Mouse (Mus musculus) mouse trophoblast stem cell (cell line): ENCODE measurements around the gene Pde10a.

Experiments used
- in situ Hi-C, 2 experiments: fragments of 300-500 bp; cut with MseI, MboI; formaldehyde crosslinking; loops; 2 replicates in 1 of 2; 3 replicates in 1 of 2; pipeline ENCODE4 v1.15.1; 2025

The Pde10a gene

DNA sequence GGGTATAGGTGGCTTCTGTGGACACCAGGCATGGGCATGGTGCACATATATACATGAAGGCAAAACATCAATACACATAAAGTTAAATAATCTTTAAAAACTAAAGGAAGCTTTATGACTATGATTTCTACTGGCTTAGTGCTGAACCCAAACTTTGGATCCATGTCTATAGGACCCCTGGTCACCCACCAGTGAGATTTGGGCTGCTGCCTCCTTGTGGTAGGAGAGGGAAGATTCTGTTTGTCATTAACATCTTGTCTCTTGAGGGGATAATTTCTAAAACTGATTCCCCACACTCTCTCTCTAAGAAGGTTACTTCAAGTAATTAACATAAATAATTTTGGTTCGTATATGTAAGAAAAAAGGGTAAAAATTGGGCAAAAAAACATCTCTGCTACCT, 220.2 kb downstream of the Pde10a start:
- in situ Hi-C loops, result no loop called here

DNA sequence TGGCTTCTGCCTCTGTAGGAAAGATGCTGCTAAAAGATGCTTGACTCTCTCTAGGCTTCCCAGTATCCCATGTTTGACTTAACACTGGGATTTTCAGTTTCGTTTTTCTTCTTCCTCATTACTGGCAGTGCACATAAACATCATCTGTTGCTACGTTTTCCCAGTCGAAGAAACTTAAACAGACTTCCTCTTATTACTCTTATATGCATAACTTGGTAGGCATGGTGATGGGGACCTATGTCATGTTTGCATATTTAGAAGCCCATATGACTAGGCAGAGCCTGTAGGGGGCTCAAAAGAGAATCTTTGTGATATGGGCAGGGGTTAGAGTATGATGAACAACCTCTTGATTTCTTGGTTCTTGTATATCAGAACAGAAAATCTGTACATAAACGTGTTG, 224.3 kb downstream of the Pde10a start:
- in situ Hi-C loops, result no loop called here

DNA sequence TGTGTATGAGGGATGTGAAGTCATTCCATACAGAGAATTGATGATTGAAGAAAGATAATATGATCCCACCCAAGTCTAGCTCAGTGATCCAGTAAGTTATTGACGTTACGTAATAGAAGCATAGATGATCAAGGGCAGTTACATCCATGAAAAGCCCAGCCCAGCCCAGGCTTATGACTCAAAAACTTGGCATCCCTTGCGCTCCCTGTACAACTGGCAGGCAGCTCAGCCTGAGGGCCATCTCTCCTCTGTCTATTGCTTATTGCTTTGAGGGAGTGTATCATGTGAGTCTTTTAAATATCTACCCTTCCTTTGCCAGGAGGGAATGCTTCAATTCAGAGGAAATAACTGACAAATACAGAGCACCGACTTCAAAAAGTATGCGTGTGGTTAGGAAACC, 232.4 kb downstream of the Pde10a start:
- in situ Hi-C loops, result no loop called here

DNA sequence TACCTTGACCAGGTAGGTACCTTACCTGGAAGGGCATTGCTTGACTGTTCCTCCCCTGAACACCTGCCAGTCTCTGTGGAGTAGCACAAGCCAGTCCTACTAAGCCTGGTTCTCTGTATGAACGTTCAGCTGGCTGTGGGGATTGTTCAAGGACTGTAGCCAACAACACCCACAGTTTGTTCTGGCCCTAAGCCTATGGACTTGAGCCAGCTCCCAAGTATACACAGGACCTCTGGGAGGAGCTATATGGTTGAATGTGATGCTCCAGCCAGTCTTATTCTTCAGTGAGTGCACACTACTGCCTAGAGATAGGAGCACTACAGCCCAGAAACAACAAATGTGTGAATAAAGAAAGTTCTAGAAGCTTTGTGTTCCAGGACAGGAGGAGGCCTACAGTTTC, 238.1 kb downstream of the Pde10a start:
- in situ Hi-C loops, result no loop called here

DNA sequence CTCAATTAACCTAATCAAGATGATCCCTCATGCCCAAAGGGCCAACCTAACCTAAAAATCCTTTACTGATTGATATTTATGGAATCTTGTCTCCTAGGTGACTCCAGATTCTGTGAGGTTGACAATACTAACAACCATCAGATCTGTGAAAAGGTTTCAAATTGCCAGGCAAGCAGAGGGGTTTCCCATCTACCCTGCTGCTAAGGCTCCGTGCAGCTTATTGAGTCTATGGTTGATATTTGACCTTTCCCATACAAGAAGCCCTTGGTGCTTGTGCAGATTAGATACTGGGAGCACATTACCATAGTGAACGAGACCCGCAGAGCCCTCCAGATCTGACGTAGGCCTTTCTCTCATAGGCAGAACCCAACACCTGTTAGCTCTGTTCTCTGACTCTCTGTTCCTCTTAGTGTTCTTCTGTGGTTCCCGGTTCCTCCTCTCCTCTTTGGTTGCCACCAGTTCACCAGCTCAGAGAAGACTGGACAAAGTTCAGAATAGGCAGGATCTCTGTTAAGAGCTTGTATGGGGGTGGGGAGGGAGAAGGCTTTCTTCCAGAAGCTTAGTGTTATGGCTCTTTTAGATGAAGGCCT, 240.9 kb downstream of the Pde10a start:
- in situ Hi-C loops, result no loop called here

DNA sequence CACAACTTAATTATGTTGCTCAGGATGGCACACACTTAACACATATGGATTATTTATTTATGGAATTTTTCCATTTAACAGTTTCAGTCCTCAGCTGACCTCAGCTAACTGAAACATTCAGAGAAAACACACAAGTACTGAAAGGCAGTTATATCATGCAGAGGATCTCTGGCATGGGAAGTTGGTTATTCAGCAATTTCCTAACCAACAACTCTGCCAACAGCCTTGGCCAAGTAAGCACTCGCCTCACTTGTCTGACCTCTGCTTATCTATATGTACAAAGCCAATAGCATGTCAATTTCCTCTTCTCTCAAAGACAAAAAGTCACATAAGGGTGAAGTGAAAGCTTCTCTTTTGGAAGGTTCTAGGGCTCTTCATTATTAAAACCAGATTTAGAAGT, 244.0 kb downstream of the Pde10a start:
- in situ Hi-C loops, result no loop called here

DNA sequence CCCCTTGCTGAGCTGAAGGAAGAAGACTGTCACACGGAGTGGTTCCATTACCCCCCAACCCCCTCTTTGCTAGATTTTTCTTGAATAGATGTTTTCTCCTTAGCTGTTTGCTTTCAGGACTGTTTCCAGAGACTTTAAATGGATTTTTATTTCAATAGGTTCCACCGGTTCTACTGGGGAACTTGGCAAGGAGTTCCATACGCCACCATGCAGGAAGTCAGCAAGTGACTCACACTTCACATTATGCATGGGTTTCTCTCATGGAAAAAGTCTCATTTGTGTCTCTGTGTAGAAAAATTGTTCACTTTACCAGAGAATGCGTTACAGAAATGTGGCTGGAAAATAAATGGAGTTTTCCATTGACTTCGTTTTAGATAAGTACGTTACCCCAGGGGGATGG, 248.2 kb downstream of the Pde10a start:
- in situ Hi-C loops, result no loop called here

DNA sequence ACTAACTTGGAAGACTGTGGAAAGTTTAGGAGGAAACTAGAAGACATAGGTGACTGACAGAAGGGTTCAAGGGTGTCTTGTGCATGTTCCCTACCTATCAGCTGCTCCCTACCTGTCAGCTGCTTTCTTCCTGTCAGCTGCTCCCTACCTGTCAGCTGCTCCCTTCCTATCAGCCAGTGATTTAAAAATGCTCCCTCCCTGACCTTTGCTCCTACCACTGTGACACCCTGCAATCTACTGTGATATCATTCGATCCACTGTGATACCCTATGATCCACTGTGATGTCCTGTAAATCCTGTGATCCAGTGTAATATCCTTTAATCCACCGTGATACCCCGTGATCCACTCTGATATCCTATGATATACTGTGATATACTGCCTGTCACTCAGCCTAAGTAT, 249.1 kb downstream of the Pde10a start:
- in situ Hi-C loops, result no loop called here

DNA sequence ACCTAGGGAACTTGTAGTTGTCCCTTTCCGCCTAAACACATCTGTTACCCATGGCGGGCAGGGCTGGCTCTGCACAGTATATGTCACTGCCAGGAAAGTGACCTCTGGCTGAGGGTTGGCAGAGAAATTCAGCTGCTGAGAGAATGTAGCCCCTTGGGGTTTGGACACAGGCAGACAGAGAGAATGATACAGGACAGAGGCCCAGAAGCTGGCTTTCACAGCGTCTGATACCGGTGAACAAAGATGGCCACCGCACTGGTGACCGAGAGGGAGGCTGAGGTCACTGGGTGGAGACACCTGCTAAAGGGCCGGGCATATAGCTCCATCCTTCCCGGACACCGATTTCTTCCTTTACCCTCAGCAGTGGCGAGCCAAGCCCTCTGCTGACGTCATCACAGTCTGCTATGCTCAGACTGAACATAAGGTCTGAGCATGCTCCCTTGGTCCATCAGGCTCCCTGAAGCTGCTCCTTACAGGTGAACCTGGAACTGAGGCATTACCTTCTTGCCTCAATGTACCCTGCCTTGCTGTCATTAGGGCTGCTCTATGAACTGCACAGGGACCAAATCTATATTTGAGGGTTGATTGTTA, 250.5 kb downstream of the Pde10a start:
- in situ Hi-C loops, result no loop called here

DNA sequence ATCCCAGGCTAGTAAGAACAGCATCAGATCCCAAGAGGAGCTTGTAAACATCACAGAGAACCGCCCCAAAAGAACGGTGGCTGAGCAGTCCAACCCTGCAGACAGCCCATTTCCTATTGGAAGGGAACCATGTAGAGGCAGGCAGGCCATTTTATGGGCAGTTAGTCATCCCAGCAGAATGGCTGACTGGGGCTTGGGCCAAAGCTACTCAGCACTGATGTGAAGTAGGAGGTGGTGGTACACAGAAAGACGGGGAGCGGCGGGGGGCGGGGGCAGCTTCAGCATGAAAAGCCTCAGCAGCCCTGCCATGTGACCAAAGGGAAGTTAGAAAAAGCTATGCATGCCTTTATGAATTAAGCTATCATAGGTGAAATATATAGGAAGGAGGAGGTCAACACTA, 252.5 kb downstream of the Pde10a start:
- in situ Hi-C loops, result no loop called here

DNA sequence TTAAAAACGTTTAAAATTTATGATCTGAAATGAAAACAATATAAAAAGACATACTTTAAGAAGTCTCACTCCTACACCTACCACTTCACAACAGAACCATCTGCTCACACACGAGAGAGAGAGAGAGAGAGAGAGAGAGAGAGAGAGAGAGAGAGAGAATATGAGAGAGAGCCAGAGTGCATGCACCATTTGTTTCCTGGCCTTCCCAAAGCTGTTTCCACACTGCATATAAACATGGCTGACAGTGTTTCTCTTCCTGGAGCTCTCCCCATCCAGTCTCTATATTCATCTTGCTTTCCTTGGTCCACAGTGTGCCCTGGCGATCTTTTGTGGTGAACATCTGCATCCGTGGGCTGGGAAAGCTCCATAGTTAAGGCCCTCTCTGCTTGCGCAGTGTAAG, 253.7 kb downstream of the Pde10a start:
- in situ Hi-C loops, result no loop called here

DNA sequence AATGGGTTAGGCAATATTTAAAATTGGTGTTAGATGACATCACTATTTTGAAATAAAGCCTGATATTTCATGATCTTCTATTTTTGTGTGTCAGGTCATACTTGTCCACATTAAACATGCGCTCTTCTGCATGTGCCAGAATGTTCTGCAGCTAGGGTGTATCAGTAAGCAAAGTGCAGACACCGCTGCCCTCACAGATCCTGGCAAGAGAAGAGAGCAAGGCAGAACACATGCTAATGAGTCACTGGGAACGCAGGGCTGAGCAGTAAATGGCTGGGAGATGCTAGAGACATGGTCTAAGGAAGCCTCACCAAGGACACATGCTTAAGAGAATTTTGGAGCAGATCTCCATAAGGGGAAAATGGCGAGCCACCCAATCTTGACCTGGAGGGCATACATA, 255.3 kb downstream of the Pde10a start:
- in situ Hi-C loops, result no loop called here

DNA sequence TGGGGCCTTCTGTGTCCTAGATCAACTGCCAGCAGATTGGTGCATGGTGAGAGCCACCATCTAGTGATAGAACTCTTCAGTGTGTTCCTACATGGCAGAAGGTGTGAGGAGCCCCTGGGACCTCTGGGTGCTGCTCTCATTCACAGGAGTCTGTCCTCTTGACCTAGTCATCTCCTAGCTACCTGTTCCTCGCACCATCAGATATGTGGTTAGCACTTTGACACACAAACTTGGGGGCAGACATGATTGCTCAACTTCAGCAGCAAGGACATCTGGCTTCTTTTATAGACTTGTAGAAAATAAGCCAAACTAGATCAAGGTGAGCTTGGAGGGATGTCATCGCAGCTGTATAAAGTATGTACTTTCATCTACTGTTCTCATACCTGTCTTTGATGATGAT, 255.9 kb downstream of the Pde10a start:
- in situ Hi-C loops, result no loop called here

DNA sequence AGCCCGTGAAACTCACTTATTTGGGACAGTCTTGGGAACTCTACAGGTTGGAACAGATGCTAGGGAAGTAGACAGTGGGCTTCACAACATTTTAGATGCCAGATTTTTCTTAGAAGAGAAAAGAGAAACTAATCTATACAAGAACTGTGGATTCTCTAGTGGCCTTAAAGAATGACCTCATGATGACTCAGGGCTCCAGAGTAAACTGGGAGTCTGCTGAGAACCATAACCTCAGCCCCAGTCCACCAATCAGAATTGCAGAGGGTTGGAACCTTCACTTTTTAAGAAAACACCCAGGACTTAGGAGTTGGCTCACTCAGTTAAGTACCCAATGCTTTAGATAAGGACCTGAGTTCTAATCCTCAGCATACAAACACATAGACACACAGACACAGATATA, 256.4 kb downstream of the Pde10a start:
- in situ Hi-C loops, result no loop called here

DNA sequence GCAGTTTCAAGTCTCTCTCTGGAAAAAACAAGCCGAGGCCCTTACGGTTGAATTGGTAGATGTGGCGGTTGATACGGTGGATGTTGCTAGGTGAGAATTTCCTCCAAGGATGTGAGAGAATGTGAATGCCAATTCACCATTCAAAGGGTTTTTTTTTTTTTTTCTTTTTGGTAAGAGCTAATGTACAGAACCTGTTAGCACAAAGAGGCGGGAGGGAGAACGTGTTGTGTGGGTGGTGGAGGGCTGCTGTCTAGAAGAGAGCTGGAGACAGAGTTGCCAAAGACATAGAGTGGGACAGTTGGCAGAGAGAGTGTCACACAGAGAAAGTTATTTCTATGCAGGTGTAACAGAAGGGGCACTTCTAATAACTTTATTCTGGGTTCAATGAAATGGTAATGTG, 260.7 kb downstream of the Pde10a start:
- in situ Hi-C loops, result no loop called here

DNA sequence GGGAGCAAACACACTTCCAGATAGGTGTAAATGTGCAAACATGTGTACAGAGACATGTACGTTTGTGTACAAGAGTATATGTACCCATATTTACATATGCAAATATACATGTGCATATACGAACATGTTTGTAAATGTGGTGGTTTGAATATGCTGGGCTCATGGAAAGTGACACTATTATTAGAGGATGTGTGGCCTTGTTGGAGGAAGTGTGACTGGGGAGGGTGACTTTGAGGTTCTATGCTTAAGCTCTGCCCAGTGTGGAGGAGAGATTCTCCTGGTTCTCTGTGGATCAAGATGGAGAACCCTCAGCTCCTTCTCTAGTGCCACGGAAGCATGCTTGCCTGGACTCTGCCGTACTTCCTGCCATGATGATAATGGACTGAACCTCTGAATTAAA, 261.3 kb downstream of the Pde10a start:
- in situ Hi-C loops, result no loop called here

DNA sequence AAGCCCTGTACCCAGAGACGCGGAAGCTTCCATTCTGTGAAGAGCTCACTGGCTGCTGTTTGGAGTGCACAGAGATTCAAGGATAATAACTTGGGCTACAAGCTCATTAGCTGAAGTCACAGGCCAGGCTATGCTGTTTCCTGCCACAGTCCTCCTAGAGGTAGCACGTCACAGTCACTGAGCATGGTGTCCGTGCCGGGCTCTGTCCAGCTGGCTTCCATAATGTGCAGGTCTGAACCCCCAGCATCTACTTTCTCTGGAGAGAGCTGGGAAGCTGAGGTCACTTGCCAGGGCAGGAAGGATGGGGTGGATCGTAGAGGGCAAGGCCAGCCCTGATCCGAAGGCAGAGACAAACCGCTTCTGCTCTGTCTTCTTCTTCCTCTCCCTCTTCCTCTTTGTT, 262.6 kb downstream of the Pde10a start:
- in situ Hi-C loops, result no loop called here

DNA sequence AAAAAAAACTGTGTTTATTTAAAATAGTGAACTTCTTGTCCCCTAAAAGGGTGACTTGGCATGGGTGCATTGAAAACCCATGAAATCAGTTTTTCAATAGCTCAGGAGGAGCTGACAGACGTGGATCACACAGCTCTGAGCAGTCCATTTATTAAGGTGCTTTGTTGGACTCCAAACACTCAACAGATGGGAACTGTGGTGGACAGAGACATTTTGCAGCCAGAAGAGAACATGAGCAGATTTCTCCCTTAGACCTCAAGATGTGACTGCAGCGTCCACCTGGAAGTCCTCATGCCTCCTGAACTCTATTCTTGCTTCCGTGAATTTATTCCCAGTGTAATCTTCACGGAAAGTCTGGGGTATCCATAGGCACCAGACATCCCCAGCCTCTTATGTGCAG, 266.4 kb downstream of the Pde10a start:
- in situ Hi-C loops, result no loop called here

DNA sequence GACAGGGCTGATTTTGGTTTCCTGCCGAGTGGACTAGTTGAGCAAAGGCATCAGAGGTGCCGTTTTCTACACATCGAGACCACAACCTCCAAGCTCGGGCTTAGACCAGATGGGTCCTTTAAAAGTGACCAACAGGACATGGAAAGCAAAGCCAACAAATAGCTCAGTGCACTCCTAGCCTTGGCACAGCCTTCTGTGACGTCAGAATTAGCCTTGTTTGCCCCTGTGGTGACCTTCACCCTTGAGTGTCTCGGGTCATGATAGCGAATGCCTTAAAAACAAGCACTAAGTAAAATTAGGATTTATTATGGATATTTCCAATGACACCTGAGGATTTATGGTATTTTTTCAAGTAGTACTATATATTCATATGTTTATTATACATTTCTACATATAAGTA, 267.4 kb downstream of the Pde10a start:
- in situ Hi-C loops, result no loop called here

DNA sequence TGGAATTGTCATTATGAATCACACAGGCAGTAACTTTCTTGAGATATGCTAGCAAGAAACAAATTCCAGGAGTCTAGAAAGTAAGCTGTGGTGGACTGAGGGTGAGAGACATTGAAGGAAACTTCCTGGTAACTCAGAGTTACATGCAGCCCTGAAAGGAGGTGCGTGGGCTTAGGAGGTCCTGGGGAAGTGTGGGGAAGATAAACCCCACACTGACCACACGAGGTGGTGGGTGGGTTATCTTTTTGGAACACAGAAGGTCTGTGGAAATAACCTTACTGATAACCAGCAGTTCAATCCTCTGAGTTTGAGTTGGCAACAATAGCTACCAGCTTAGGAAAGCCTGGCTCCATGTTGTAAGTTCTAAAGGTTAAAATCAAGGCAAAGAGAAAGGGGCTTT, 272.5 kb downstream of the Pde10a start:
- in situ Hi-C loops, result no loop called here

DNA sequence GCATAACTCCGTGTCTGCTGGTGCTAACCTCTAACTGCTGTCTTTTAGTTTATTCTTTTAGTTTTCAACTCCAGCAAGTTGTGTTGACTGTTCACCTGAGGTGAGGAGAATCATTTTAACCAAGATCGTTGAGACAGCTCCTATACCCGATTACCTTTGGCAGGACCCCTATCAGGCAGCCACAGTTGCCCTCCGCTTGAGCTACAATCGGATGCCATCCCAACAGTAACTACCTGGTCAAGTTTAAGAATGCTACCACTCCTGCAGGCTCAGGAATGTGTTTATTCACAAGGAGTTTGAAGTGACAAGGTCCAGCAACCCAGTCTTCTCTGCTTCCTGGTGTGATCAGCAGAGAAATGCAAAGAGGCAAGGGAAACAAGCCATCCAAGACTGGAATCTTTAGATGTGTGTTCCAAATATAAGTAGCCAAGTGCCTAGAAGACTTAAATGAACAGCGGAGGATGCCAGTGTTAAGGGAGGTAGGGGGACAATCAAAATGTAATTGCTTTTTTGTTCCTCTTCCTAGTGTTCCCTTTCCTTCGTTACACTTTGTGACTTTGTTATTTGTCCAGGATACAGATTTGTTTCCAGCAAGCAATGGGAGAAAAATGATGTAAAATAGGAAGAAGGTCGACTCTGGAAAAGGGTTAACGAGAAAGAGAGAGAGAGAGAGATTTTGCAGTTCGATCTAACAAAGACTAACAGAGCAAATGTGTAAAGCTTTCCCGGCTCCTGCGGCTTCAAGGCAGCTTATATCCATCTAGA, 273.5 kb downstream of the Pde10a start:
- in situ Hi-C loops, result no loop called here

DNA sequence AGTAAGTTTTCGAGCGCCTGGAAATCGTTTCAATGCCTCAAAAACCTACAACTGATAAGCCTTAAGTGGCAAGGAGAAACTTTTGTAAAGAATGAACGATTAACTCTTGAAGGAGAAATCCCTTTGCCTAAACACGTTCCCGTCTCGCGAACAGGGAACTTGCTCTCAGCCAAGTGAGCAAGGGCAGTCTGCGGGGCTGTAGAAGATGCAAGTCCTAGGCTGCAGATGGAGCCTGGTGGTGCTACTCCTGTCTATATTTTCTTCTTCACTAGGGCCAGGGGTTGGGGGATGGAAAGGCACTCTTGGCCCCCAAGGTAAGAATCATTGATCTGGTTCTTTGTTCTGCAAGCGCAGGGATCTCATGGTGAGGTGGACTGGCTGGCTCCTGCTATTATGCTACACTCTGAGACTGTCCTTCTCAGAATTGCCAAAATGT, 274.1 kb downstream of the Pde10a start:
- in situ Hi-C loops, result no loop called here

DNA sequence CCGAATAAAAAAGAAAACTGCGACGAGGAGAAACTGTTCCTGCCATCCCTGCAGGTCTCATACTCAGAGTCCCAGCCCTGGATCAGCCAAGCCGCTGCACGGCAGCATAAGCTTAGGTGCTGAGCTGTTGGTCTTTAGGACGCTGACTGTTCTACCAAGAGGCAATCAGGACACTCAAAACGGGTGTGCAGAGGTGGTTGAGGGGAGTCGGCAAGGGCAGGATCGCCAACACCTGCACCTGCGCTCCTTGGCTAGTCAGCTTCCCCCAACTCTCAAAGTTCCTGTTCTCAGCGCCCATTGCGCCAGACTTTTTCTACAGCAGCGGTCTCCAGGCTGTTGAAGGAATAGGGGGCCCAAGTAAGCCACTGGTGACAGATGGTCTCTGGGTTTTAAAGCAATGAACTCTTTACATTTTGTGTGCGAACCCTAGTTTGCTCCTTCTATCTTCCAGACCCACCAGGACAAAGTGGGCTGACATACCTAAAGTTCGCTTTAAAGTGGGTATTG, 274.8 kb downstream of the Pde10a start:
- in situ Hi-C loops, result no loop called here
